In genomic region chr6:73162958-73163357, GRCm38 (mm10) we compare ENCODE assay signal across 24 mouse cellular contexts. TPM values are rescaled to one million over a fixed set of nuclear protein-coding genes. Genes with fewer than 3 reads are reported as not detected.
DNase-seq lines count a peak whose midpoint lies in the region; ATAC-seq lines count a peak whose summit lies in the region.
"Had no signal": no experiment of that assay in that cellular context is flagged by ENCODE, and none has a peak within 500 bp of the region (broad histone marks: within the 10 kb centered on the region; RNA-seq: fewer than 3 reads in every experiment).

No protein-coding gene starts in this region.

- H3K36me3 ChIP-seq in forebrain, embryonic 14.5 days (ENCODE audit: control insufficient read depth, insufficient read depth, low read length) = no peaks in the 10 kb centered on the region
- H3K36me3 ChIP-seq: embryonic facial prominence, embryonic 10.5 days; embryonic facial prominence, embryonic 12.5 days; G1E had no signal

- no peaks in the 10 kb centered on the region for H3K27me3 ChIP-seq in forebrain, embryonic 14.5 days (replicated peaks; ENCODE audit: control insufficient read depth, insufficient read depth, low read length)
- H3K27me3 ChIP-seq: CH12.LX; embryonic facial prominence, embryonic 12.5 days; forebrain, embryonic 13.5 days had no signal

- no peak overlapping the region for H3K4me3 ChIP-seq in forebrain, embryonic 14.5 days (ENCODE audit: low read depth, low read length)
- H3K4me3 ChIP-seq: embryonic facial prominence, embryonic 10.5 days; embryonic facial prominence, embryonic 12.5 days; forebrain, embryonic 13.5 days had no signal

- intact Hi-C loops in heart, postnatal 36 days (cut with DNase I) = no loop called here

- no peak overlapping the region for H3K27ac ChIP-seq in forebrain, embryonic 14.5 days (ENCODE audit: low read depth, low read length)
- H3K27ac ChIP-seq: embryonic facial prominence, embryonic 10.5 days; embryonic facial prominence, embryonic 12.5 days; forebrain, embryonic 13.5 days had no signal

- WGBS in forebrain, embryonic 14.5 days = 80% methylated on average over 1 of the region's 1 CpGs

- ATAC-seq in hematopoietic stem cell, adult 5-6 weeks (replicated peaks in 1 of 2; ENCODE audit: insufficient read depth in 1 of 2, low FRiP score in 2 of 2, low TSS enrichment in 1 of 2, low read depth in 1 of 2, poor library complexity in 2 of 2, severe bottlenecking in 2 of 2) = 0 out of 4 replicates have a peak, but pooled peaks have one; percentile 2 to 29
- peak; percentile 38; the same call in 1 of the 2 replicates for ATAC-seq in megakaryocyte, adult 5-6 weeks (ENCODE audit: poor library complexity, severe bottlenecking)
- ATAC-seq in forebrain, embryonic 14.5 days = no peak
- ATAC-seq: CD4-positive, CD25-positive, alpha-beta regulatory T cell, adult 4 months; forebrain, embryonic 13.5 days; forebrain, embryonic 16.5 days had no signal

- no peak overlapping the region for H3K9ac ChIP-seq in forebrain, embryonic 14.5 days (ENCODE audit: low read length)
- H3K9ac ChIP-seq: embryonic facial prominence, embryonic 12.5 days; forebrain, embryonic 13.5 days had no signal

- DNase-seq in retina, postnatal 1 day = peak; percentile 12
- no peak for DNase-seq in retina, embryonic 14.5 days (ENCODE audit: low spot score)
- DNase-seq in Muller cell, postnatal 12 days (ENCODE audit: inconsistent ontology term) = no peak
- DNase-seq in forebrain, embryonic 14.5 days (ENCODE audit: low spot score) = no peak
- DNase-seq in heart, postnatal 36 days = no peak
- DNase-seq: adrenal gland, adult 2 months; adrenal gland, postnatal 10 days; adrenal gland, postnatal 25 days; B cell, adult 2 months; cerebellum, adult 11 months; cerebellum, adult 18-20 months; cerebellum, adult 8-10 months; cerebellum, adult 9-11 months; cerebellum, postnatal 14 days; cerebellum, postnatal 36 days had no signal

- H3K4me1 ChIP-seq in forebrain, embryonic 14.5 days (ENCODE audit: control insufficient read depth, insufficient read depth, low read length) = no peaks in the 10 kb centered on the region
- H3K4me1 ChIP-seq: embryonic facial prominence, embryonic 10.5 days; embryonic facial prominence, embryonic 12.5 days; forebrain, embryonic 13.5 days had no signal

- no peaks in the 10 kb centered on the region for H3K9me3 ChIP-seq in forebrain, embryonic 14.5 days (replicated peaks; ENCODE audit: control insufficient read depth, low read length)
- H3K9me3 ChIP-seq: embryonic facial prominence, embryonic 10.5 days; embryonic facial prominence, embryonic 12.5 days; forebrain, embryonic 13.5 days; G1E had no signal

- H3K4me2 ChIP-seq in forebrain, embryonic 14.5 days (ENCODE audit: low read length) = no peak overlapping the region
- H3K4me2 ChIP-seq: embryonic facial prominence, embryonic 12.5 days; forebrain, embryonic 13.5 days had no signal

RNA-seq across cellular contexts. Expression of gene Dnah6, which starts 58.5 kb away (rescaled TPM):
- under 0.01 and 0.19 TPM in 2 replicates for total RNA-seq in hematopoietic stem cell, adult 5-6 weeks (2017)
- total RNA-seq in megakaryocyte, adult 5-6 weeks (2015) = 0.11 and 0.48 TPM in 2 replicates
- total RNA-seq in megakaryocyte, adult 5-6 weeks (2017) = 0.41 and 0.44 TPM in 2 replicates
- polyA plus RNA-seq in forebrain, embryonic 14.5 days (2014; fragmentation: Nextera tagmentation; extraction: Ambion mirVana) = 0.34 and 0.42 TPM in 2 replicates
- total RNA-seq in heart, postnatal 36 days (2021) = under 1 TPM; 0.08 to 0.11 TPM
- polyA plus RNA-seq: CD4-positive, CD25-positive, alpha-beta regulatory T cell, adult 4 months had no signal
